Mouse (Mus musculus): ENCODE measurements at regions not wholly inside any gene's neighbourhood (a gene's known extent, or its start where the extent isn't known, plus 50 kb on each side); places are given as distances from the start of the nearest gene placed in this dataset.

DNA sequence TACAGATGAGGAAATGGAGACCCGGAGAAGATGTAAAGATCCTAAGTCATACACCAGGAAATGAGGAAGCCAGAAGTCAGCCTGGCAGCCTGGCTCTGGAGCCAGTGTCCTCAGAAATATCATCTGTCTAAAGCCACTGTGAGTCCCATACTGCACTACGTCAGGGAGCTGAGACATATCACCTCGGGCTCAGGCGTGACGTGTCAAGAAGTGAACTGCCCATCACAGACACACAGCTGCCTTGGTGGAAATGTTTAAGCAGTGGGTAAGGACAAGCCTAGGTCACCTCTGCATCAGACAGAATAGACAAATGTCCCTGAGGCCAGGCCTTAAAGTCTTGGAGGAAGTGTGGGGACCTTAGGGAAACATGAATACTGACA, 88.0 kb upstream of the Zmiz1 start:
- TF ChIP-seq CTCF (conservative IDR thresholded peaks at IDR 0.05; ENCODE audit: low read length), result no peak
- no peak for TF ChIP-seq NANOG (IDR thresholded peaks at IDR 0.05; ENCODE audit: borderline replicate concordance, low read length)
